Mouse (Mus musculus): Measurements from ENCODE around the gene Pigk.

DNA sequence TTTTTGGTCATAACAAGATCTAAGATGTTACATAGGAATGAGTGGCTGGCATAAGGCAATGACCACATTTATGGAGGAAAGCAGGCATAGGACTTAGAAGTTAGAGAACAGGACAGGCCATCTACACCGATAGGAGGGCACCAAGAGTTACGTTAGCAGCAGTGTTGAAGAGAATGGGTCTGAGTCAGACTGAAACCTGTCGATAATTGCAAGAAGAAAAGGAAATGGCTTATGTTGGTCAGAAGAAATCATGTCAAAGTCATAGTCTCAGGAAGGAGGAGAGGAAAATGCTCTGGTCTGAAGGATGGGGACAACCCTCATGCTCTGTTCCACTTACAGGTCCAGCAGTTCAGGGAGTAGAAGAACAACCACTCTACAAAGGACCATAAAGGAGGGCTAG is 18.9 kb upstream of the Pigk start:
- TF ChIP-seq CTCF (IDR thresholded peaks at IDR 0.05; ENCODE audit: extremely low read depth, insufficient read length, insufficient replicate concordance, low read depth, low read length): no peak
- no peak for TF ChIP-seq POLR2A (IDR thresholded peaks at IDR 0.05; ENCODE audit: low read depth, low read length)
